Mouse (Mus musculus): ENCODE data around the gene Olfr796. TPM values are rescaled to one million over a fixed set of nuclear protein-coding genes. Genes with fewer than 3 reads are reported as not detected.
A peak's percentile ranks its signal among the peaks of the same experiment; 100 is the strongest.

Gene Olfr796
- total and polyA plus RNA-seq, 3 experiments, result not detected

GRCm38 (mm10) chr10:129651763-129652162 is 39.4 kb upstream of the Olfr796 start:
- dilution Hi-C loops (cut with MboI; ENCODE audit: extremely low pct_ligation_motif_present, extremely low pct_unique_long_range_greater_than_20kb, low sequenced_read_pairs), result no loop called here
- DNase-seq (ENCODE audit: extremely low read depth), result peak; percentile 37
- no peaks in the 10 kb centered on the region for H3K36me3 ChIP-seq (replicated peaks in 1 of 2; ENCODE audit: control insufficient read depth in 1 of 2, insufficient read depth in 1 of 2, low read length in 1 of 2)
- H3K27ac ChIP-seq (ENCODE audit: insufficient read depth, low read depth), result no peak overlapping the region
- H3K9ac ChIP-seq (ENCODE audit: insufficient read depth, low read depth), result no peak overlapping the region
- no peaks in the 10 kb centered on the region for H3K27me3 ChIP-seq (replicated peaks)
- in situ Hi-C loops (cut with MboI; ENCODE audit: low pct_ligation_motif_present, low pct_unique_long_range_greater_than_20kb, low sequenced_read_pairs), result no loop called here
- no peaks in the 10 kb centered on the region for H3K9me3 ChIP-seq (replicated peaks; ENCODE audit: low read length)
- H3K79me2 ChIP-seq (replicated peaks; ENCODE audit: control insufficient read depth, extremely low read depth, insufficient read depth, poor library complexity, severe bottlenecking), result no peaks in the 10 kb centered on the region
- 0 out of 4 replicates have a peak, but pooled peaks cover 0 to 2% of the 10 kb centered on the region in 2 experiments for H3K4me1 ChIP-seq (ENCODE audit: control insufficient read depth in 1 of 2, insufficient read depth in 2 of 2)
- H3K4me3 ChIP-seq (replicated peaks in 1 of 3; ENCODE audit: low read depth in 2 of 3, low read length in 2 of 3, poor library complexity in 1 of 3), result no peak overlapping the region
- no peak for TF ChIP-seq JUN (IDR thresholded peaks at IDR 0.05; ENCODE audit: insufficient read depth, low read depth, low read length)
- peak; percentile 66; the same call in 1 of the 2 replicates for TF ChIP-seq JUND (conservative IDR thresholded peaks at IDR 0.05; ENCODE audit: low read depth, low read length)
- no peak for TF ChIP-seq CTCF (conservative IDR thresholded peaks at IDR 0.05 in 1 of 2, IDR thresholded peaks at IDR 0.05 in 1 of 2; ENCODE audit: low read depth in 2 of 2, low read length in 2 of 2)
- no peak for TF ChIP-seq RCOR1 (conservative IDR thresholded peaks at IDR 0.05; ENCODE audit: low read depth, low read length)
- no peak for TF ChIP-seq CHD2 (IDR thresholded peaks at IDR 0.05; ENCODE audit: low read length)
- no peak for TF ChIP-seq GABPA (IDR thresholded peaks at IDR 0.05; ENCODE audit: insufficient replicate concordance, low read depth, low read length)
- no peak for TF ChIP-seq ZKSCAN1 (IDR thresholded peaks at IDR 0.05; ENCODE audit: borderline replicate concordance, low read depth, low read length)
- no peak for TF ChIP-seq UBTF (IDR thresholded peaks at IDR 0.05; ENCODE audit: low read depth, low read length)
- no peak for TF ChIP-seq MXI1 (IDR thresholded peaks at IDR 0.05; ENCODE audit: low read depth, low read length)
- no peak for TF ChIP-seq ZMIZ1 (IDR thresholded peaks at IDR 0.05; ENCODE audit: low read depth, low read length)
- TF ChIP-seq ETS1 (conservative IDR thresholded peaks at IDR 0.05; ENCODE audit: low read depth, low read length), result peak; percentile 69; the same call in 1 of the 2 replicates
- no peak for TF ChIP-seq RAD21 (IDR thresholded peaks at IDR 0.05; ENCODE audit: low read depth, low read length)
- no peak for TF ChIP-seq MEF2A (IDR thresholded peaks at IDR 0.05; ENCODE audit: borderline replicate concordance, low read depth, low read length)
- no peak for TF ChIP-seq USF2 (conservative IDR thresholded peaks at IDR 0.05; ENCODE audit: low read depth, low read length)
- TF ChIP-seq SMC3 (IDR thresholded peaks at IDR 0.05; ENCODE audit: low read depth, low read length), result no peak
- TF ChIP-seq NELFE (IDR thresholded peaks at IDR 0.05; ENCODE audit: low read depth, low read length), result no peak
- TF ChIP-seq POLR2AphosphoS2 (IDR thresholded peaks at IDR 0.05; ENCODE audit: low read depth, low read length), result no peak
- TF ChIP-seq MAZ (IDR thresholded peaks at IDR 0.05; ENCODE audit: low read depth, low read length), result no peak
- no peak for TF ChIP-seq IRF4 (IDR thresholded peaks at IDR 0.05; ENCODE audit: low read depth, low read length)
- TF ChIP-seq MYC (IDR thresholded peaks at IDR 0.05; ENCODE audit: low read depth, low read length), result no peak
- no peak for TF ChIP-seq TCF12 (IDR thresholded peaks at IDR 0.05; ENCODE audit: low read depth, low read length)
- no peak for TF ChIP-seq ELF1 (IDR thresholded peaks at IDR 0.05; ENCODE audit: low read depth, low read length)
- TF ChIP-seq ZNF384 (IDR thresholded peaks at IDR 0.05; ENCODE audit: low read depth, low read length), result peak; percentile 44
- H3K4me2 ChIP-seq (ENCODE audit: insufficient read depth, low read depth, poor library complexity, severe bottlenecking), result no peak overlapping the region

All from CH12.LX (cell line).